Comparison of ENCODE assay signal across 10 mouse cellular contexts in the genomic region with DNA sequence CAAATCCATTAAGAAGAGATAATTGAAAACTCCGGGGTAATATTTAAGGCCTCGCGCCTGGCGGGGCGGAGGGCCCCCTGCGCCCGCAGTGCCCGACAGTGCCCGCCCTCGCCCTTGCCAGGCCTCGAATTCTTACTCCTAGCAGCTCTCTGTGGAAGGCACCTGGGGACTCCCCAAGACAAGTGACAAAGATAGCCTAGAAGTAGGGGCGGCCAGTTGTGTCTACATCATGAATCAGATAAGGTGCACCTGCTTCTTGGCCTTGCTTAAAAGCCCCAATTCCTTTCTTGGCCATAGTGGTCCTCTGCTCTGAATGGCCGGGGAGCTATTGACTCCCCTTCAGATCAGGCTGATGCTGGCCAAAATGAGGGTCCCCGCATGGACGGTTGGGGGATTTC.
DNase-seq lines count a peak whose midpoint lies in the region; ATAC-seq and TF ChIP-seq lines count a peak whose summit lies in the region.
"Had no signal": no experiment of that assay in that cellular context is flagged by ENCODE, and none has a peak within 500 bp of the region (broad histone marks: within the 10 kb centered on the region; RNA-seq: fewer than 3 reads in every experiment).

No protein-coding gene starts in this region.

- DNase-seq in heart, embryonic 10.5 days (ENCODE audit: low spot score) = no peak
- DNase-seq in heart, postnatal 14 days = no peak
- DNase-seq in CH12.LX (ENCODE audit: extremely low read depth) = no peak
- DNase-seq in forebrain, postnatal 0 days = no peak
- no peak for DNase-seq in liver, embryonic 14.5 days (ENCODE audit: low read depth in 3 of 3, low spot score in 3 of 3)
- DNase-seq in adrenal gland, postnatal 4 days (ENCODE audit: low spot score in 2 of 2) = no peak
- DNase-seq in gastrocnemius, postnatal 4 days (ENCODE audit: low spot score in 2 of 2) = no peak
- DNase-seq: cerebellum, postnatal 25 days had no signal

- peaks cover 100% of the 10 kb centered on the region for H3K27me3 ChIP-seq in heart, embryonic 10.5 days (ENCODE audit: insufficient read depth, poor library complexity, severe bottlenecking)
- peaks cover 20% of the 10 kb centered on the region for H3K27me3 ChIP-seq in CH12.LX (replicated peaks)
- peaks cover 55% of the 10 kb centered on the region for H3K27me3 ChIP-seq in forebrain, postnatal 0 days (ENCODE audit: insufficient read depth, low read length)
- peaks cover 47% of the 10 kb centered on the region for H3K27me3 ChIP-seq in liver, embryonic 14.5 days (ENCODE audit: control insufficient read depth, insufficient read depth, low read length)

- H3K4me3 ChIP-seq in heart, embryonic 10.5 days = peak overlapping the region; percentile 49
- no peak overlapping the region for H3K4me3 ChIP-seq in CH12.LX (replicated peaks in 1 of 3; ENCODE audit: low read depth in 2 of 3, low read length in 2 of 3, poor library complexity in 1 of 3)
- H3K4me3 ChIP-seq in forebrain, postnatal 0 days (ENCODE audit: low read depth, low read length) = peak overlapping the region; percentile 29
- H3K4me3 ChIP-seq in liver, embryonic 14.5 days (ENCODE audit: insufficient read depth in 1 of 2, low read depth in 2 of 2, low read length in 2 of 2) = no peak overlapping the region

- H3K79me2 ChIP-seq in CH12.LX (replicated peaks; ENCODE audit: control insufficient read depth, extremely low read depth, insufficient read depth, poor library complexity, severe bottlenecking) = no peaks in the 10 kb centered on the region

- H3K9ac ChIP-seq in CH12.LX (ENCODE audit: insufficient read depth, low read depth) = no peak overlapping the region
- H3K9ac ChIP-seq in forebrain, postnatal 0 days = 0 out of 2 replicates have a peak overlapping the region, but pooled peaks have one; percentile 18
- H3K9ac ChIP-seq in liver, embryonic 14.5 days (replicated peaks) = no peak overlapping the region

- no peak for TF ChIP-seq CTCF in CH12.LX (conservative IDR thresholded peaks at IDR 0.05 in 1 of 2, IDR thresholded peaks at IDR 0.05 in 1 of 2; ENCODE audit: low read depth in 2 of 2, low read length in 2 of 2)
- no peak for TF ChIP-seq CTCF in forebrain, postnatal 0 days (IDR thresholded peaks at IDR 0.05; ENCODE audit: low read depth)
- no peak for TF ChIP-seq CTCF in liver, embryonic 14.5 days (IDR thresholded peaks at IDR 0.05; ENCODE audit: low read depth)

- TF ChIP-seq EP300 in CH12.LX (IDR thresholded peaks at IDR 0.05; ENCODE audit: low read length) = no peak
- TF ChIP-seq EP300 in liver, embryonic 14.5 days (IDR thresholded peaks at IDR 0.05; ENCODE audit: low read depth) = no peak

- no peaks in the 10 kb centered on the region for H3K9me3 ChIP-seq in heart, embryonic 10.5 days
- no peaks in the 10 kb centered on the region for H3K9me3 ChIP-seq in CH12.LX (replicated peaks; ENCODE audit: low read length)
- no peaks in the 10 kb centered on the region for H3K9me3 ChIP-seq in forebrain, postnatal 0 days (ENCODE audit: low read length)
- H3K9me3 ChIP-seq in liver, embryonic 14.5 days (ENCODE audit: control insufficient read depth, low read length) = no peaks in the 10 kb centered on the region

- H3K27ac ChIP-seq in heart, embryonic 10.5 days = peak overlapping the region; percentile 70; the same call in 1 of the 2 replicates
- no peak overlapping the region for H3K27ac ChIP-seq in CH12.LX (ENCODE audit: insufficient read depth, low read depth)
- no peak overlapping the region for H3K27ac ChIP-seq in forebrain, postnatal 0 days (ENCODE audit: low read depth, low read length)
- no peak overlapping the region for H3K27ac ChIP-seq in liver, embryonic 14.5 days
- H3K27ac ChIP-seq: macrophage had no signal

- dilution Hi-C loops in CH12.LX (cut with MboI; ENCODE audit: extremely low pct_ligation_motif_present, extremely low pct_unique_long_range_greater_than_20kb, low sequenced_read_pairs) = no loop called here

- H3K4me2 ChIP-seq in CH12.LX (ENCODE audit: insufficient read depth, low read depth, poor library complexity, severe bottlenecking) = no peak overlapping the region
- H3K4me2 ChIP-seq in forebrain, postnatal 0 days (ENCODE audit: low read depth) = peak overlapping the region; percentile 57
- peak overlapping the region; percentile 42 for H3K4me2 ChIP-seq in liver, embryonic 14.5 days (ENCODE audit: low read depth)

- no peaks in the 10 kb centered on the region for H3K36me3 ChIP-seq in heart, embryonic 10.5 days
- no peaks in the 10 kb centered on the region for H3K36me3 ChIP-seq in CH12.LX (replicated peaks in 1 of 2; ENCODE audit: control insufficient read depth in 1 of 2, insufficient read depth in 1 of 2, low read length in 1 of 2)
- no peaks in the 10 kb centered on the region for H3K36me3 ChIP-seq in forebrain, postnatal 0 days (ENCODE audit: insufficient read depth)
- H3K36me3 ChIP-seq in liver, embryonic 14.5 days (replicated peaks; ENCODE audit: control insufficient read depth, insufficient read depth, low read depth) = no peaks in the 10 kb centered on the region

- in situ Hi-C loops in CH12.LX (cut with MboI; ENCODE audit: low pct_ligation_motif_present, low pct_unique_long_range_greater_than_20kb, low sequenced_read_pairs) = no loop called here

- ATAC-seq in forebrain, postnatal 0 days = no peak
- ATAC-seq in liver, embryonic 14.5 days (ENCODE audit: insufficient read depth) = no peak
- no peak for ATAC-seq in frontal cortex, adult (ENCODE audit: low TSS enrichment)

- H3K4me1 ChIP-seq in heart, embryonic 10.5 days = peaks cover 11% of the 10 kb centered on the region
- peaks cover 13 to 24% of the 10 kb centered on the region in 2 experiments for H3K4me1 ChIP-seq in CH12.LX (ENCODE audit: control insufficient read depth in 1 of 2, insufficient read depth in 2 of 2)
- peaks cover 10% of the 10 kb centered on the region for H3K4me1 ChIP-seq in forebrain, postnatal 0 days (ENCODE audit: insufficient read depth)
- peaks cover 5 to 12% of the 10 kb centered on the region in 2 experiments for H3K4me1 ChIP-seq in liver, embryonic 14.5 days (replicated peaks; ENCODE audit: control insufficient read depth in 2 of 2, insufficient read depth in 2 of 2, low read length in 1 of 2)

- no peak for TF ChIP-seq RAD21 in CH12.LX (IDR thresholded peaks at IDR 0.05; ENCODE audit: low read depth, low read length)

- no peak for TF ChIP-seq POLR2A in CH12.LX (IDR thresholded peaks at IDR 0.05; ENCODE audit: low read depth, low read length)

- 14% methylated on average over 15 of the region's 15 CpGs for WGBS in heart, embryonic 10.5 days
- WGBS in forebrain, postnatal 0 days = 8% methylated on average over 15 of the region's 15 CpGs
- 11% methylated on average over 15 of the region's 15 CpGs for WGBS in liver, embryonic 14.5 days (ENCODE audit: insufficient replicate concordance)

- intact Hi-C loops in heart, postnatal 14 days (cut with DNase I) = no loop called here

TF ChIP-seq in CH12.LX, 34 proteins besides CTCF, POLR2A, EP300 and RAD21:
- no peak for TF ChIP-seq MXI1 (IDR thresholded peaks at IDR 0.05; ENCODE audit: low read depth, low read length)
- TF ChIP-seq TCF12 (IDR thresholded peaks at IDR 0.05; ENCODE audit: low read depth, low read length) = peak; percentile 57; the same call in 1 of the 2 replicates
- TF ChIP-seq MEF2A (IDR thresholded peaks at IDR 0.05; ENCODE audit: borderline replicate concordance, low read depth, low read length) = peak; percentile 57; the same call in 1 of the 2 replicates
- TF ChIP-seq PAX5 (IDR thresholded peaks at IDR 0.05; ENCODE audit: low read length) = no peak
- no peak for TF ChIP-seq MAFK (IDR thresholded peaks at IDR 0.05; ENCODE audit: insufficient replicate concordance, low read length)
- TF ChIP-seq ZKSCAN1 (IDR thresholded peaks at IDR 0.05; ENCODE audit: borderline replicate concordance, low read depth, low read length) = no peak
- no peak for TF ChIP-seq JUND (conservative IDR thresholded peaks at IDR 0.05; ENCODE audit: low read depth, low read length)
- TF ChIP-seq UBTF (IDR thresholded peaks at IDR 0.05; ENCODE audit: low read depth, low read length) = no peak

Comparison
In these comparisons a context has a peak if more than half of its experiments do, and no peak if none do; other contexts are left out.
1. H3K4me3 ChIP-seq: peak in heart, embryonic 10.5 days (single experiment) and forebrain, postnatal 0 days (single experiment); none in CH12.LX (0 of 3) and liver, embryonic 14.5 days (0 of 2).